Mouse (Mus musculus): ENCODE results near the gene Krt87. TPM values are rescaled to one million over a fixed set of nuclear protein-coding genes. Genes with fewer than 3 reads are reported as not detected.
A peak's percentile ranks its signal among the peaks of the same experiment; 100 is the strongest.

The Krt87 gene
- polyA plus RNA-seq (2015; fragmentation: Nextera tagmentation; extraction: Ambion mirVana) = 5.5 and 11.0 TPM in 2 replicates

DNA sequence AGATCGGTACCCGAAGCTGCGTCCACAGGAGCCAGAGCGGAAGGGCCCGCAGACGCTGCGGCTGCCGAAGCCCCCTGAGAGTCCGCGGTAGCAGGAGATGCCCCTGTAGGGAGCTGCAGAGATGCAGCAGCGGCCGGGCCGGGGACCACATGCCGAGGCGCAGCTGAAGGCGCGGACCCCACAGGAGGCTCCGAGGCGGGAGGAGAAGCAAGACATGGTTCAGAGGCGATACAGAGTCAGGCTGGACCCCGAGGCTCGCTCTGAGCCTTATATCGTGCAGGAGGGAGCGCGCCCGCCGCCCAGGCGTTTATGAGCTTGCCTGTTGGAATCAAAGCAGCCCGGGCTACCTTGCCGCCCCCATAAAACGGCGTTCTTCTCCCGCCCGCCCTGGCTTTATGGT, at the start of gene Krt87:
Krt87 (minus strand) TSS at position 250 of the 400 bp plus-strand sequence.
- peaks cover 6% of the 10 kb centered on the region; the same call in 1 of the 2 replicates for H3K4me1 ChIP-seq
- no peaks in the 10 kb centered on the region for H3K36me3 ChIP-seq
- no peak within 1 kb of the TSS for H3K9ac ChIP-seq
- no peak within 1 kb of the TSS for H3K27ac ChIP-seq (replicated peaks)
- 3% methylated on average over 34 of the region's 34 CpGs for WGBS
- peak within 1 kb of the TSS; percentile 46 for H3K4me2 ChIP-seq (replicated peaks)
- no peak for ATAC-seq (ENCODE audit: insufficient number of reproducible peaks, low FRiP score, low TSS enrichment, low read depth)
- H3K27me3 ChIP-seq = peaks cover 38% of the 10 kb centered on the region
- peak within 1 kb of the TSS; percentile 27 for H3K4me3 ChIP-seq (replicated peaks)
- no peaks in the 10 kb centered on the region for H3K9me3 ChIP-seq (replicated peaks)

GRCm38 (mm10) chr15:101485911-101486635, 47.5 kb upstream of the Krt87 start:
- no peaks in the 10 kb centered on the region for H3K4me1 ChIP-seq
- no peak overlapping the region for H3K9ac ChIP-seq
- no peak overlapping the region for H3K4me3 ChIP-seq (replicated peaks)
- no peak for ATAC-seq (ENCODE audit: insufficient number of reproducible peaks, low FRiP score, low TSS enrichment, low read depth)
- no peaks in the 10 kb centered on the region for H3K36me3 ChIP-seq
- H3K4me2 ChIP-seq (replicated peaks) = no peak overlapping the region
- no peak overlapping the region for H3K27ac ChIP-seq (replicated peaks)
- 63% methylated on average over 11 of the region's 11 CpGs for WGBS
- no peaks in the 10 kb centered on the region for H3K9me3 ChIP-seq (replicated peaks)
- H3K27me3 ChIP-seq = no peaks in the 10 kb centered on the region

DNA sequence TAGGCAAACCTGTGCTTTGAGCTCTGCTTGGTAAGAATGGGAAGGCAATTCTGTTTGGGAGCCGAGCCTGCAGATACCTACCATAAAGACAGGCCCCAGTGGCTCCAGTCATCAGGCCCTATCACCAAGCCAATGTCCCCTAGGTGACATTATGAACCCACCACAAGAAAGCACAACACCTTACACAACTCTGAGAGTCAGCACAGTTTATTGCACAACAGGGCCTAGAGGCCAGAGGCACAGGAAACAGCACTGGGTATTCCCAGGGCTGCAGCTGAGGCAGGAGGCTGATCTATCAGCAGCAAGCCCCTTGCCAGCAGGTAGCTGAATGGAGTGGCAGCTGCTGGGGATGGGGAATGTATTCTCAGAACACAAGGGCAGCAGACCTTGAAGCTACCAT, 46.3 kb upstream of the Krt87 start:
- H3K9ac ChIP-seq = no peak overlapping the region
- no peaks in the 10 kb centered on the region for H3K4me1 ChIP-seq
- no peak overlapping the region for H3K27ac ChIP-seq (replicated peaks)
- no peak overlapping the region for H3K4me2 ChIP-seq (replicated peaks)
- H3K27me3 ChIP-seq = no peaks in the 10 kb centered on the region
- WGBS = 68% methylated on average over 1 of the region's 1 CpGs
- no peak overlapping the region for H3K4me3 ChIP-seq (replicated peaks)
- no peaks in the 10 kb centered on the region for H3K36me3 ChIP-seq
- ATAC-seq (ENCODE audit: insufficient number of reproducible peaks, low FRiP score, low TSS enrichment, low read depth) = no peak
- no peaks in the 10 kb centered on the region for H3K9me3 ChIP-seq (replicated peaks)

GRCm38 (mm10) chr15:101483646-101484045, 45.0 kb upstream of the Krt87 start:
- Histone ChIP-seq H3K9ac (no peak overlapping the region), H3K4me1 (peaks cover 9% of the 10 kb centered on the region), H3K27ac (replicated peaks) (no peak overlapping the region), H3K36me3 (no peaks in the 10 kb centered on the region), H3K9me3 (replicated peaks) (no peaks in the 10 kb centered on the region), H3K4me3 (replicated peaks) (no peak overlapping the region), H3K27me3 (no peaks in the 10 kb centered on the region), H3K4me2 (replicated peaks) (no peak overlapping the region)
- 60% methylated on average over 1 of the region's 1 CpGs for WGBS
- ATAC-seq (ENCODE audit: insufficient number of reproducible peaks, low FRiP score, low TSS enrichment, low read depth) = no peak

GRCm38 (mm10) chr15:101482056-101482455, 43.5 kb upstream of the Krt87 start:
- H3K27ac ChIP-seq (replicated peaks) = no peak overlapping the region
- ATAC-seq (ENCODE audit: insufficient number of reproducible peaks, low FRiP score, low TSS enrichment, low read depth) = no peak
- no peaks in the 10 kb centered on the region for H3K9me3 ChIP-seq (replicated peaks)
- H3K4me1 ChIP-seq = peaks cover 9% of the 10 kb centered on the region
- no peak overlapping the region for H3K4me2 ChIP-seq (replicated peaks)
- H3K36me3 ChIP-seq = no peaks in the 10 kb centered on the region
- 31% methylated on average over 4 of the region's 4 CpGs for WGBS
- H3K9ac ChIP-seq = no peak overlapping the region
- H3K4me3 ChIP-seq (replicated peaks) = no peak overlapping the region
- H3K27me3 ChIP-seq = 0 out of 2 replicates have a peak, but pooled peaks cover 2% of the 10 kb centered on the region

DNA sequence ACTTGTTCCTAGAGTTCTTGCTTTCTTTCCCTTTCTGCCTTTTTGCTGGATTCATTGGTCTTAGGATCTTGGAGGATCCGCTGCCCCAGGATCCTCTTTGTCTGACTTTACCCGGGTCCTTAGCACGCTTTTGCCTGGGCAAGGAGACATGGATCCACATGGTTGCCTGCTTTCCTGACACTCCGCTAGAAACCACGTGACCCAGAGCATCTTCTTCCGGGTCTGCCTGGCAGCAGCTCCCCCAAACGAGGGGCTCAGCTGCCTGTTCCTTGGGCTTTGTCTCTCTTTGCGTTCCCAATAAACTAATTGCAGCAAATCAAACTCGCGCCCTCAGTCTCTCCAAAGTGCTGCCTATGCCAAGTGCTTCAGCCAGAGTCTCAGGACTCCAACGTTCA, 41.1 kb upstream of the Krt87 start:
- ATAC-seq (ENCODE audit: insufficient number of reproducible peaks, low FRiP score, low TSS enrichment, low read depth) = no peak
- Histone ChIP-seq H3K9me3 (replicated peaks) (no peaks in the 10 kb centered on the region), H3K4me1 (peaks cover 9% of the 10 kb centered on the region), H3K4me2 (replicated peaks) (peak overlapping the region; percentile 63), H3K27ac (replicated peaks) (no peak overlapping the region), H3K36me3 (no peaks in the 10 kb centered on the region), H3K4me3 (replicated peaks) (peak overlapping the region; percentile 31), H3K27me3 (0 out of 2 replicates have a peak, but pooled peaks cover 2% of the 10 kb centered on the region), H3K9ac (no peak overlapping the region)
- WGBS = 33% methylated on average over 11 of the region's 11 CpGs

DNA sequence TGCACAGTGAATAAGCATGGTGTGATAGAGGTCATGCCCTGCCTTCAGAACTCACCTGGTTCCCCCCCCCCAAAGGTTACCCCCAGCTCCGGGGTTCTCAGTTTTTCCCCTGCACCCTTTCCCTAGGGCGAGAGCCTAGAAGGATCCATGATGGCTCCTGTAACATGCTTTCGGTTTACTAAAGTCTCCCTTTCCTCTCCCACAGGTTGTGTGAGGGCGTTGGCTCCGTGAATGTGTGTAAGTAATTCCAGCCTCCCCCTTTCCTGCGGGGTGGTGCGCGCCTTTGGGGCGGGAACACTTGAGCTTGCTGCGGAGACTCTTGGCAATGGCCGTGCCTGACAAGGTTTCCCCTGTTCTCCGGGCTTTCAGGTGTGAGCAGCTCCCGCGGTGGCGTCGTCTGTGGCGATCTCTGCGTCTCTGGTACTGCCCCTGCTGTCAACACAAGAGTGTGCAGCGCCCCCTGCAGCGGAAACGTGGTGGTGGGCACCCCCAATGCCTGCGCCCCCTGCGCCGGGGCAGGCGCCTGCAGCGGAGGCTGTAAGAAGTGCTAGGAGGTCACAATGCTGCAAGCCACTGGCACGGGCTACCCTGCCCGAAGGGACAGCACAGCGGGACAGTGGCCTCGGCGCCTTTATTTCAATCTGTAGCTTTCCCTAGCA, 40.5 kb upstream of the Krt87 start:
- H3K9me3 ChIP-seq (replicated peaks) = no peaks in the 10 kb centered on the region
- no peaks in the 10 kb centered on the region for H3K36me3 ChIP-seq
- H3K4me2 ChIP-seq (replicated peaks) = peak overlapping the region; percentile 63
- no peak overlapping the region for H3K27ac ChIP-seq (replicated peaks)
- no peak overlapping the region for H3K9ac ChIP-seq
- ATAC-seq (ENCODE audit: insufficient number of reproducible peaks, low FRiP score, low TSS enrichment, low read depth) = peak; percentile 16; the same call in 1 of the 2 replicates
- peaks cover 9% of the 10 kb centered on the region for H3K4me1 ChIP-seq
- 0 out of 2 replicates have a peak, but pooled peaks cover 2% of the 10 kb centered on the region for H3K27me3 ChIP-seq
- WGBS = 6% methylated on average over 31 of the region's 31 CpGs
- peak overlapping the region; percentile 31 for H3K4me3 ChIP-seq (replicated peaks)

DNA sequence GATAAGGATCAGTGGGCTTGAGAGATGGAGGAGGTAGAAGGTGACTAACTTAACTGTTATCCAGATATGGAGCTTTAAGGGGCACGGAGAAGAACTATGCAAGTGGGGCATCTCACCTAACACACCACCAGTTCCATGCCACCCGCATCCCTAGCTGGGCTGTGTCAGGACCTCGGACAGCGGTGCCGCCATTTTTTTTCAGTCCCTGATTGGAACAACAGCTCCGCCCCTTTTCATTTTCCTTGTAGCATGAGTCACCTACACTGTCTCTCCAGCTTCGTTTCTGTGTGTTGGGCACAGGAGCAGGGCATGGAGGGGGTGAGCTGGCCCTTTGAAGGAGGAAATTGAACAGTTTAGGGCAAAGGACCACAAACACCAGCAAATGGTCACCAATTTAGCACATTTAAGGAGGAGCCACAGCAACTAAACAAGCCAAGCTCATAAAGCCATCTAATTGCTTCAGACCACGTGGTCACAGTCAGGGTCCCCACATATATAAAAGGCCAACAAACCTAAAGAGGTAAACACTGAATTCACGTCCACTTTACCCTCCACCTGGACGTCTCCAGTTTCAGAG, 34.4 kb upstream of the Krt87 start, which contains the start of gene Krt86:
Krt86 (plus strand) TSS at position 527 of the 577 bp plus-strand sequence.
- 31% methylated on average over 10 of the region's 10 CpGs for WGBS
- ATAC-seq (ENCODE audit: insufficient number of reproducible peaks, low FRiP score, low TSS enrichment, low read depth) = no peak
- Histone ChIP-seq H3K9me3 (replicated peaks) (no peaks in the 10 kb centered on the region), H3K27me3 (0 out of 2 replicates have a peak, but pooled peaks cover 2% of the 10 kb centered on the region), H3K4me2 (replicated peaks) (no peak within 1 kb of the TSS), H3K9ac (no peak within 1 kb of the TSS), H3K4me3 (replicated peaks) (no peak within 1 kb of the TSS), H3K4me1 (no peaks in the 10 kb centered on the region), H3K36me3 (no peaks in the 10 kb centered on the region), H3K27ac (replicated peaks) (no peak within 1 kb of the TSS)

GRCm38 (mm10) chr15:101469093-101469492, 30.5 kb upstream of the Krt87 start:
- Histone ChIP-seq H3K27me3 (no peaks in the 10 kb centered on the region; the same call in 1 of the 2 replicates), H3K9me3 (replicated peaks) (no peaks in the 10 kb centered on the region), H3K4me1 (no peaks in the 10 kb centered on the region), H3K36me3 (no peaks in the 10 kb centered on the region), H3K4me2 (replicated peaks) (no peak overlapping the region), H3K27ac (replicated peaks) (no peak overlapping the region), H3K4me3 (replicated peaks) (no peak overlapping the region), H3K9ac (no peak overlapping the region)
- 74% methylated on average over 4 of the region's 4 CpGs for WGBS
- no peak for ATAC-seq (ENCODE audit: insufficient number of reproducible peaks, low FRiP score, low TSS enrichment, low read depth)

DNA sequence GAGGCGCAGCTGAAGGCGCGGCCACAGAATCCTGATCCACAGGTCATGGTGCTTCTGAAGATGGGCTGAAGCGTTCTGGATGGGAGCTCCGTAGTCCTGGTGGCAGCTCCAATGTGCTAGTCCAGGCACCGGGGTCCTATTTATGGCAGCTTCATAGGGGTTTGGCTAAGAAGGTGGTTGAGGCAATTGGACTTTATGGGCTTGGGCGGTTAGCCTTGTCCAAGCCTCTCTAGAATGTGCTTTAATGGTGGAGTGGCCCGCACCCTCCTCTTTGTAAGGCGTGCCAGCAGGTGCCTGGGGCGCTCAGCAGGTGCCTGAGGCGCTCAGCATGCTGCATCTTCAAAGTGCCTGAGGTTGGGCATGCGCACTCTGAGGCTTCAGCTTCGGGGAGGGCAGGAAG, 25.0 kb upstream of the Krt87 start, which contains the start of gene Krt81:
Krt81 (minus strand) TSS at position 101 of the 400 bp plus-strand sequence.
- Histone ChIP-seq H3K9ac (no peak within 1 kb of the TSS), H3K27ac (replicated peaks) (no peak within 1 kb of the TSS), H3K4me1 (0 out of 2 replicates have a peak, but pooled peaks cover 3% of the 10 kb centered on the region), H3K36me3 (no peaks in the 10 kb centered on the region), H3K9me3 (replicated peaks) (no peaks in the 10 kb centered on the region), H3K27me3 (no peaks in the 10 kb centered on the region; the same call in 1 of the 2 replicates), H3K4me2 (replicated peaks) (no peak within 1 kb of the TSS), H3K4me3 (replicated peaks) (no peak within 1 kb of the TSS)
- ATAC-seq (ENCODE audit: insufficient number of reproducible peaks, low FRiP score, low TSS enrichment, low read depth) = no peak
- 78% methylated on average over 13 of the region's 13 CpGs for WGBS

- Histone ChIP-seq H3K4me3 (replicated peaks) (no peak overlapping the region), H3K9ac (no peak overlapping the region), H3K27me3 (no peaks in the 10 kb centered on the region), H3K9me3 (replicated peaks) (no peaks in the 10 kb centered on the region), H3K4me1 (0 out of 2 replicates have a peak, but pooled peaks cover 9% of the 10 kb centered on the region), H3K27ac (replicated peaks) (no peak overlapping the region), H3K4me2 (replicated peaks) (no peak overlapping the region), H3K36me3 (no peaks in the 10 kb centered on the region)
- no peak for ATAC-seq (ENCODE audit: insufficient number of reproducible peaks, low FRiP score, low TSS enrichment, low read depth)
- WGBS = 69% methylated on average over 14 of the region's 14 CpGs
Measured at GRCm38 (mm10) chr15:101459283-101459682, 20.7 kb upstream of the Krt87 start.

All from embryonic facial prominence, embryonic 15.5 days (tissue).